ENCODE assay signal across 19 mouse cellular contexts in genomic region chr17:71042645-71043044, GRCm38 (mm10). TPM values are rescaled to one million over a fixed set of nuclear protein-coding genes. Genes with fewer than 3 reads are reported as not detected.
A peak's percentile ranks its signal among the peaks of the same experiment; 100 is the strongest.
DNase-seq lines count a peak whose midpoint lies in the region; ATAC-seq and TF ChIP-seq lines count a peak whose summit lies in the region.
"Had no signal": no experiment of that assay in that cellular context is flagged by ENCODE, and none has a peak within 500 bp of the region (broad histone marks: within the 10 kb centered on the region; RNA-seq: fewer than 3 reads in every experiment).

No protein-coding gene starts in this region.

- no peaks in the 10 kb centered on the region for H3K4me1 ChIP-seq in intestine, postnatal 0 days (replicated peaks; ENCODE audit: control insufficient read depth, insufficient read depth, low read length)
- no peaks in the 10 kb centered on the region for H3K4me1 ChIP-seq in intestine, embryonic 15.5 days (replicated peaks)
- no peaks in the 10 kb centered on the region for H3K4me1 ChIP-seq in midbrain, postnatal 0 days (ENCODE audit: insufficient read depth, low read length)
- peaks cover 7% of the 10 kb centered on the region; the same call in 1 of the 2 replicates for H3K4me1 ChIP-seq in midbrain, embryonic 15.5 days
- H3K4me1 ChIP-seq: embryonic facial prominence, embryonic 15.5 days; liver, embryonic 15.5 days had no signal

- no peak for ATAC-seq in intestine, postnatal 0 days
- no peak for ATAC-seq in intestine, embryonic 15.5 days
- no peak for ATAC-seq in midbrain, postnatal 0 days (ENCODE audit: low FRiP score)
- ATAC-seq in midbrain, embryonic 15.5 days (replicated peaks) = no peak
- peak; percentile 23; the same call in 1 of the 2 replicates for ATAC-seq in common myeloid progenitor, adult 5-6 weeks (replicated peaks; ENCODE audit: low read depth, poor library complexity, severe bottlenecking)
- ATAC-seq: inflammation-experienced regulatory T-cells, adult 6 months; midbrain, embryonic 16.5 days had no signal

- no peak for DNase-seq in midbrain, postnatal 0 days (ENCODE audit: low spot score)
- no peak for DNase-seq in adrenal gland, adult 8-10 months
- no peak for DNase-seq in T-cell, adult 2 months (ENCODE audit: low spot score)
- DNase-seq: adrenal gland, postnatal 10 days; cerebellum, adult 2 months; heart, postnatal 36 days; kidney, postnatal 25 days; left cerebral cortex, postnatal 4 days had no signal

- WGBS in intestine, postnatal 0 days = 70% methylated on average over 1 of the region's 1 CpGs
- 63% methylated on average over 1 of the region's 1 CpGs for WGBS in intestine, embryonic 15.5 days
- WGBS in midbrain, postnatal 0 days = 96% methylated on average over 1 of the region's 1 CpGs
- 97% methylated on average over 1 of the region's 1 CpGs for WGBS in midbrain, embryonic 15.5 days

- H3K27me3 ChIP-seq in intestine, postnatal 0 days (replicated peaks; ENCODE audit: control insufficient read depth, insufficient read depth, low read length) = no peaks in the 10 kb centered on the region
- no peaks in the 10 kb centered on the region for H3K27me3 ChIP-seq in intestine, embryonic 15.5 days (replicated peaks)
- no peaks in the 10 kb centered on the region for H3K27me3 ChIP-seq in midbrain, postnatal 0 days (ENCODE audit: insufficient read depth, low read length)
- no peaks in the 10 kb centered on the region for H3K27me3 ChIP-seq in midbrain, embryonic 15.5 days (replicated peaks)
- H3K27me3 ChIP-seq: embryonic facial prominence, embryonic 15.5 days; liver, embryonic 15.5 days; neural tube, embryonic 12.5 days had no signal

- no peak overlapping the region for H3K27ac ChIP-seq in intestine, postnatal 0 days (ENCODE audit: low read depth, low read length)
- H3K27ac ChIP-seq in intestine, embryonic 15.5 days = no peak overlapping the region
- no peak overlapping the region for H3K27ac ChIP-seq in midbrain, postnatal 0 days (ENCODE audit: low read depth, low read length)
- no peak overlapping the region for H3K27ac ChIP-seq in midbrain, embryonic 15.5 days
- H3K27ac ChIP-seq: embryonic facial prominence, embryonic 15.5 days; heart, embryonic 10.5 days; liver, embryonic 15.5 days; macrophage; neural tube, embryonic 12.5 days had no signal

- no peaks in the 10 kb centered on the region for H3K36me3 ChIP-seq in intestine, postnatal 0 days (ENCODE audit: control insufficient read depth, insufficient read depth)
- no peaks in the 10 kb centered on the region for H3K36me3 ChIP-seq in intestine, embryonic 15.5 days
- H3K36me3 ChIP-seq in midbrain, postnatal 0 days (ENCODE audit: insufficient read depth, low read length) = no peaks in the 10 kb centered on the region
- no peaks in the 10 kb centered on the region for H3K36me3 ChIP-seq in midbrain, embryonic 15.5 days (replicated peaks)
- H3K36me3 ChIP-seq: embryonic facial prominence, embryonic 15.5 days; liver, embryonic 15.5 days; neural tube, embryonic 12.5 days had no signal

- H3K4me3 ChIP-seq in intestine, postnatal 0 days (ENCODE audit: low read depth, low read length) = no peak overlapping the region
- no peak overlapping the region for H3K4me3 ChIP-seq in intestine, embryonic 15.5 days (replicated peaks)
- H3K4me3 ChIP-seq in midbrain, postnatal 0 days (ENCODE audit: low read depth, low read length) = no peak overlapping the region
- H3K4me3 ChIP-seq in midbrain, embryonic 15.5 days = no peak overlapping the region
- H3K4me3 ChIP-seq: embryonic facial prominence, embryonic 15.5 days; heart, embryonic 10.5 days; liver, embryonic 15.5 days; neural tube, embryonic 12.5 days had no signal

- H3K9ac ChIP-seq in intestine, postnatal 0 days (ENCODE audit: low read depth, low read length) = no peak overlapping the region
- no peak overlapping the region for H3K9ac ChIP-seq in intestine, embryonic 15.5 days
- no peak overlapping the region for H3K9ac ChIP-seq in midbrain, postnatal 0 days (replicated peaks; ENCODE audit: low read length, poor library complexity, severe bottlenecking)
- no peak overlapping the region for H3K9ac ChIP-seq in midbrain, embryonic 15.5 days
- H3K9ac ChIP-seq: embryonic facial prominence, embryonic 15.5 days; liver, embryonic 15.5 days; neural tube, embryonic 12.5 days had no signal

- H3K4me2 ChIP-seq in intestine, postnatal 0 days (replicated peaks; ENCODE audit: low read depth) = no peak overlapping the region
- H3K4me2 ChIP-seq in intestine, embryonic 15.5 days (replicated peaks) = no peak overlapping the region
- no peak overlapping the region for H3K4me2 ChIP-seq in midbrain, postnatal 0 days (ENCODE audit: low read depth, low read length, poor library complexity, severe bottlenecking)
- H3K4me2 ChIP-seq in midbrain, embryonic 15.5 days = no peak overlapping the region
- H3K4me2 ChIP-seq: embryonic facial prominence, embryonic 15.5 days; liver, embryonic 15.5 days; neural tube, embryonic 12.5 days had no signal

- peak; percentile 58 for TF ChIP-seq CTCF in intestine, postnatal 0 days (IDR thresholded peaks at IDR 0.05; ENCODE audit: low read depth)
- TF ChIP-seq CTCF in midbrain, postnatal 0 days (IDR thresholded peaks at IDR 0.05) = peak; percentile 44

- no peaks in the 10 kb centered on the region for H3K9me3 ChIP-seq in intestine, postnatal 0 days (ENCODE audit: control insufficient read depth)
- no peaks in the 10 kb centered on the region for H3K9me3 ChIP-seq in intestine, embryonic 15.5 days
- no peaks in the 10 kb centered on the region for H3K9me3 ChIP-seq in midbrain, postnatal 0 days (ENCODE audit: low read length)
- no peaks in the 10 kb centered on the region for H3K9me3 ChIP-seq in midbrain, embryonic 15.5 days
- H3K9me3 ChIP-seq: embryonic facial prominence, embryonic 15.5 days; heart, embryonic 10.5 days; liver, embryonic 15.5 days had no signal

RNA-seq across cellular contexts. Expression of gene Myl12a, which starts 40.0 kb away (rescaled TPM):
- 396 and 417 TPM in 2 replicates for polyA plus RNA-seq in intestine, postnatal 0 days (2015; fragmentation: Nextera tagmentation; extraction: Ambion mirVana)
- 490 and 556 TPM in 2 replicates for polyA plus RNA-seq in intestine, embryonic 15.5 days (2015; fragmentation: Nextera tagmentation; extraction: Ambion mirVana)
- 39.9 and 40.9 TPM in 2 replicates for total RNA-seq in midbrain, postnatal 0 days (2014; rRNA removed)
- 65.3 and 65.7 TPM in 2 replicates for polyA plus RNA-seq in midbrain, postnatal 0 days (2015; fragmentation: Nextera tagmentation; extraction: Ambion mirVana)
- 93.2 and 107 TPM in 2 replicates for polyA plus RNA-seq in midbrain, embryonic 15.5 days (2015; fragmentation: Nextera tagmentation; extraction: Ambion mirVana)
- 111 and 131 TPM in 2 replicates for total RNA-seq in common myeloid progenitor, adult 5-6 weeks (2017)
- 100 to 1,000 TPM; 265 to 302 (median 283) TPM for total RNA-seq in adrenal gland, adult 8-10 months (2022)

RNA-seq across cellular contexts. Expression of gene Myom1, which starts 40.2 kb away (rescaled TPM):
- polyA plus RNA-seq in intestine, postnatal 0 days (2015; fragmentation: Nextera tagmentation; extraction: Ambion mirVana) = 8.9 and 12.4 TPM in 2 replicates
- 11.1 and 12.6 TPM in 2 replicates for polyA plus RNA-seq in intestine, embryonic 15.5 days (2015; fragmentation: Nextera tagmentation; extraction: Ambion mirVana)
- 0.60 and 0.90 TPM in 2 replicates for total RNA-seq in midbrain, postnatal 0 days (2014; rRNA removed)
- polyA plus RNA-seq in midbrain, postnatal 0 days (2015; fragmentation: Nextera tagmentation; extraction: Ambion mirVana) = 0.66 and 1.2 TPM in 2 replicates
- 0.87 and 1.3 TPM in 2 replicates for polyA plus RNA-seq in midbrain, embryonic 15.5 days (2015; fragmentation: Nextera tagmentation; extraction: Ambion mirVana)
- 6.3 and 14.1 TPM in 2 replicates for total RNA-seq in common myeloid progenitor, adult 5-6 weeks (2017)
- 1 to 10 TPM; 1.4 to 2.4 (median 2.0) TPM for total RNA-seq in adrenal gland, adult 8-10 months (2022)
